Mouse (Mus musculus) embryonic fibroblast, embryonic 13.5 days (primary cell): ENCODE data around the gene Nectin1.

Source experiments
- CTCF ChIP-seq: IDR thresholded peaks from 2 replicates; pipeline ENCODE4 v1.5.1; 2011; ENCODE audit warnings: mild to moderate bottlenecking, control low read depth, low read length, moderate library complexity, borderline replicate concordance; ENCODE audit not compliant: insufficient read depth
- POLR2A ChIP-seq: IDR thresholded peaks from 2 replicates; pipeline ENCODE4 v1.6.1; 2011; ENCODE audit warnings: low read depth, mild to moderate bottlenecking, control low read depth, low read length, moderate library complexity

- TF ChIP-seq CTCF, result no peak
- TF ChIP-seq POLR2A, result no peak
These were observed 94.8 kb downstream of the Nectin1 start for GRCm38 (mm10) chr9:43838561-43838960.
